Mouse (Mus musculus): ENCODE measurements around the gene Six4. TPM values are rescaled to one million over a fixed set of nuclear protein-coding genes. Genes with fewer than 3 reads are reported as not detected.
"Not testable (repeated sequence)": the region's sequence is repeated elsewhere in the genome, so short reads cannot be mapped to it uniquely, and the experiment has no call there.

Gene Six4
- polyA plus RNA-seq, 1 experiment = 0.01 TPM

DNA sequence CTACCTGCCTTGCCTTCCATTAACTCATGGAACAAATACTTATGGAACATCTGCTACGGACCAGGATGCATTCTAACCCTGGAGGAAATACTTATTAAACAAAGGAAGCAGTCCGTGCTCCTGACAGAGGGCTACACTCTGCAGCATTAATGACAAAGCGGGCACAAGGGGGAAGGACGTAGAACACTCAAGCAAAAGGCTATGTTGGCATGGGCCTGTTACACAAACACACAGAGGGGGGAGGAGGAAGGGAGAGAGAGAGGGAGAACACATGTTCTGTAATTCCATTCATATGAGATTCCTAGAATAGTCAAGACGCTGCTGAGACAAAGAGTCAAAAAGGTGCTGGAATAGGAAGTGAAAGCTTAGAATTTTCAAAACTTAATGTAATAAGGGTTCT lies 24.8 kb downstream of the Six4 start:
- TF ChIP-seq POLR2A (IDR thresholded peaks at IDR 0.05; ENCODE audit: low read depth, low read length) (no peak), CTCF (IDR thresholded peaks at IDR 0.05; ENCODE audit: extremely low read depth, insufficient read depth, insufficient read length, insufficient replicate concordance) (no peak)
- H3K27me3 ChIP-seq (ENCODE audit: control insufficient read depth, insufficient read depth, low read length) = no peaks in the 10 kb centered on the region
- 55% methylated on average over 5 of the region's 5 CpGs for WGBS
- DNase-seq (ENCODE audit: low read depth in 1 of 2, low spot score in 2 of 2) = no peak
- no peak overlapping the region for H3K4me3 ChIP-seq (ENCODE audit: extremely low read depth, insufficient read depth, insufficient read length)
- no peaks in the 10 kb centered on the region for H3K36me3 ChIP-seq (ENCODE audit: control insufficient read depth, insufficient read depth, low read length)
- H3K27ac ChIP-seq (ENCODE audit: insufficient read depth, low read length) = no peak overlapping the region
- no peaks in the 10 kb centered on the region for H3K4me1 ChIP-seq (ENCODE audit: control insufficient read depth, insufficient read depth, insufficient read length)

DNA sequence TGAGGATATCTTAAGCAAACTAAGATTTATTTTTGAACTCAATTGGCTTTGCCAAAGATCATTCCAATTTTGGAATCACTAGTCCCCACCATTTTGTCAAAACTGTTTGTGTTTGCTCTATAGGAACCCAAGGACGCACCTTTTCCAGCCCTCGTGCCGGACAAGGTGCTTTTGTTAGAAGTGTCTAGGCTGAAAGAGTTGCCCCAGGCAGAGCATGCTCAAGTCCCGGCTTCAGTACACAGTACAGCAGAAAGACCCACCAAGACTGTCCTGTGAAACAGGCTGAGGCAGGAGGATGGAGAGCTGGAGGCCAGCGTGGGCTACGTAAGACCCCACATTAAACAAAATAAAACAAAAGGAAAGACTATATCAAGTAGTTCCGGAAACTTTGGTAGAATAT lies 26.2 kb downstream of the Six4 start:
- WGBS = 94% methylated on average over 7 of the region's 7 CpGs
- H3K4me3 ChIP-seq (ENCODE audit: extremely low read depth, insufficient read depth, insufficient read length) = no peak overlapping the region
- TF ChIP-seq CTCF (IDR thresholded peaks at IDR 0.05; ENCODE audit: extremely low read depth, insufficient read depth, insufficient read length, insufficient replicate concordance) (no peak), POLR2A (IDR thresholded peaks at IDR 0.05; ENCODE audit: low read depth, low read length) (no peak)

DNA sequence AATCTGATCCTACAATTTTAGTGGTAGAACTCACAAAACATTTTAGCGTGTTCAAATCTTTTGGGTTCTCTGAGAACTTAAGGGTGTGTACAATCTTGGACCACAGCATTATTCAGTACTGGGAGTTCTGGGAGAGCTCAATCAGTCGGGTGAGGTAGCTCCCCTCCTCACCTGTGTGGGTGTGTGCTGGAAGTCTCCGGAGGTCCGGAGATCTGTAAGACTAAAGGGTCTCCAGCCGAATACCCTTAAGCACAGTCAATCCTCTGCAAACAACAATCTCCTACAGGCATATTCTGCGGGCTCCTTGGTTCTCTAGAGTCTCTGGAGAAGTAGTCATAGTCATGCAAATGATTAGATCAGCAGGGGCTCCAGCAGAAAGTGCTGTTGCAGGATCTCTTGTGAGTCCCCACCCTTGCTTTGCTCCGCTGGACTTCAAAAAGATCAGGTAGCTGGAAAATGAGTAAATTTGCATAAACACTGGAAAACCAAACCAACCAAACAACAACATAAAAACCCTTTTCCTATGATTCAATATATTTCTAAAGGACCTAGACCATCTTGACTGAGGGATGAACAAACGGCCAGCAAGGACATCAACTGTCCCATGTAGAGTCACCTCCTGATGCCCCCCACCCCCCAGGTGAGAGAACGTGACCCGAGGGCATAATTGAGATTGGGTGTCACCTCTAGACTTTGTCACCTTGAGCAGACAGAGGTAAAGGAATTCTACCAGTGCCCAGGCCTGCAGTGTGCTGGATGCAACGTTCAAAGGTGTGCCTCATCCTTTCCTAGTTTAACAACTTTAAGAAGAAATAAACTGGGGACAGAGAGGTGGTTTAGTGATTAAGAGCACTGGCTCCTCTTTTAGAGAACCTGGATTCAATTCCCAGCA lies 27.3 kb downstream of the Six4 start:
- H3K27me3 ChIP-seq (ENCODE audit: control insufficient read depth, insufficient read depth, low read length) = no peaks in the 10 kb centered on the region
- no peak for DNase-seq (ENCODE audit: low read depth in 1 of 2, low spot score in 2 of 2)
- no peaks in the 10 kb centered on the region for H3K36me3 ChIP-seq (ENCODE audit: control insufficient read depth, insufficient read depth, low read length)
- no peak overlapping the region for H3K27ac ChIP-seq (ENCODE audit: insufficient read depth, low read length)
- H3K4me3 ChIP-seq (ENCODE audit: extremely low read depth, insufficient read depth, insufficient read length) = no peak overlapping the region
- WGBS = 72% methylated on average over 11 of the region's 11 CpGs
- TF ChIP-seq CTCF (IDR thresholded peaks at IDR 0.05; ENCODE audit: extremely low read depth, insufficient read depth, insufficient read length, insufficient replicate concordance) (no peak), POLR2A (IDR thresholded peaks at IDR 0.05; ENCODE audit: low read depth, low read length) (no peak)
- H3K4me1 ChIP-seq (ENCODE audit: control insufficient read depth, insufficient read depth, insufficient read length) = no peaks in the 10 kb centered on the region

More for the DNA sequence above, 26.2 kb downstream of the Six4 start:
- H3K4me1 ChIP-seq (ENCODE audit: control insufficient read depth, insufficient read depth, insufficient read length) = no peaks in the 10 kb centered on the region
- H3K27me3 ChIP-seq (ENCODE audit: control insufficient read depth, insufficient read depth, low read length) = no peaks in the 10 kb centered on the region
- no peak overlapping the region for H3K27ac ChIP-seq (ENCODE audit: insufficient read depth, low read length)
- H3K36me3 ChIP-seq (ENCODE audit: control insufficient read depth, insufficient read depth, low read length) = no peaks in the 10 kb centered on the region
- no peak for DNase-seq (ENCODE audit: low read depth in 1 of 2, low spot score in 2 of 2)

DNA sequence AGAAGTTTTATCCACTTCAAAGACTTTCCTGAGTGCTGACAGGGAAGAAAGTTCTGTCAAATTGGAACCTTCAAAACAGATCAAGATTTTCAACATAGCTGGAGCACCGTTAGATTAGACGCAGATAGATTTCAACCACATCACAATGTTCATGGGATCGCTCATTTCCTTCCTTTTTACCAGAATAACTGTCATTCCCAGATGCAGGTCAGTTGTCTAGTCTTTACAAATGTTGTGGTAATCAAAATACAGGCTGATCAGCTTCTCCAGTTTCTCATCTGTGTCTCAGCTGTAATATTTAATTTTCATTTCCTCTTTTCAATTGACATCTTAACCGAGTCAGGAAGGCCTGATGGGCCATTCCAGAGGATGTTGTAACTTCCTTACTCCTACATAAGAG lies 29.5 kb downstream of the Six4 start:
- no peaks in the 10 kb centered on the region for H3K27me3 ChIP-seq (ENCODE audit: control insufficient read depth, insufficient read depth, low read length)
- 36% methylated on average over 4 of the region's 4 CpGs for WGBS
- H3K4me1 ChIP-seq (ENCODE audit: control insufficient read depth, insufficient read depth, insufficient read length) = no peaks in the 10 kb centered on the region
- H3K36me3 ChIP-seq (ENCODE audit: control insufficient read depth, insufficient read depth, low read length) = no peaks in the 10 kb centered on the region
- no peak for TF ChIP-seq CTCF (IDR thresholded peaks at IDR 0.05; ENCODE audit: extremely low read depth, insufficient read depth, insufficient read length, insufficient replicate concordance)
- TF ChIP-seq POLR2A (IDR thresholded peaks at IDR 0.05; ENCODE audit: low read depth, low read length) = no peak
- no peak for DNase-seq (ENCODE audit: low read depth in 1 of 2, low spot score in 2 of 2)
- H3K27ac ChIP-seq (ENCODE audit: insufficient read depth, low read length) = no peak overlapping the region
- no peak overlapping the region for H3K4me3 ChIP-seq (ENCODE audit: extremely low read depth, insufficient read depth, insufficient read length)

DNA sequence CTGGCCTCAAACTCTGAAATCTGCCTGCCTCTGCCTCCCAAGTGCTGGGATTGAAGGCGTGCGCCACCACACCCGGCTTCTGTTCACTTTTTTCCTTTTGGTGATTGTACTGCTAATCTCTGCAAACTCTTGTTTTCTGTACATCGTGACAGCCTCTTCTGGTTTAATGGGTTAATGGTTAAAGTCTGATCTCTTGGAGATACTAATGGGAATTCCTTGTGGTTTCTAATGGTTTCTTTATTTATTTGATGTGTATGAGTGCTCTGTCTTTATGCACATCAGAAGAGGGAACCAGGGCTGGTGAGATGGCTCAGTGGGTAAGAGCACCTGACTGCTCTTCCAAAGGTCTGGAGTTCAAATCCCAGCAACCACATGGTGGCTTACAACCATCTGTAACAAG lies 31.4 kb downstream of the Six4 start:
- WGBS = 91% methylated on average over 4 of the region's 4 CpGs
- not testable (repeated sequence) for H3K27me3 ChIP-seq (ENCODE audit: control insufficient read depth, insufficient read depth, low read length); H3K27ac ChIP-seq (ENCODE audit: insufficient read depth, low read length); H3K36me3 ChIP-seq (ENCODE audit: control insufficient read depth, insufficient read depth, low read length); H3K4me3 ChIP-seq (ENCODE audit: extremely low read depth, insufficient read depth, insufficient read length); H3K4me1 ChIP-seq (ENCODE audit: control insufficient read depth, insufficient read depth, insufficient read length); DNase-seq (ENCODE audit: low read depth in 1 of 2, low spot score in 2 of 2)

DNA sequence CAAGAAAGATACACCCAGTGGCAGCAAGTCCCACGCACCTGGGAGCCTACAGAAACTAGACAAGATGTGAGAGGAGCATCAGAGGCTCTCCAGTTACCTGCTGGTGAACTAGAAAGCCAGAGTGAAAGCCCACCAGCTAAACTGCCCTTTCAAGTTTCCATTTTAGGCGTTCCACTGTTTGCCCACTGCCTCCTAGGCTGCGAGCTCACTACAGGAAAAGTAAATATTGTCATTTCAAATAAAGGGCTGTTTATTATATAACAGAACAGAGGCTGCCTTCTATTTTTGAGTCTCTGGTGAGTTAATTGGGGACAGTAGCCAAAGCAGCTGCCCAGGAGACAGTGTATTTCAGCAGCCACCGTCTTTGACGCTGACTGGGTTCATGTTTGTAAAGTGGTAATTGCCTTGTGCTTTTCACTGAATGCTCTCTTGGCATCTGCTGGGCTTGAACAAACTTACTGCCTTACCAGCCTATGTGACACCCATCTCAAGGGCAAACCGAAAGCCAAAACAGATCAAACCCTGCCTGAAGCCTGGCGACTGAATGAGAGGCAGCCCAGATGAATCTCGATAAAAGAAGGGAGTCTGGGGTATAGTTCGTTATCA lies 52.3 kb downstream of the Six4 start:
- no peak for TF ChIP-seq CTCF (IDR thresholded peaks at IDR 0.05; ENCODE audit: extremely low read depth, insufficient read depth, insufficient read length, insufficient replicate concordance)
- TF ChIP-seq POLR2A (IDR thresholded peaks at IDR 0.05; ENCODE audit: low read depth, low read length) = no peak
- Histone ChIP-seq H3K4me1 (ENCODE audit: control insufficient read depth, insufficient read depth, insufficient read length) (no peaks in the 10 kb centered on the region), H3K27ac (ENCODE audit: insufficient read depth, low read length) (no peak overlapping the region), H3K4me3 (ENCODE audit: extremely low read depth, insufficient read depth, insufficient read length) (no peak overlapping the region), H3K27me3 (ENCODE audit: control insufficient read depth, insufficient read depth, low read length) (no peaks in the 10 kb centered on the region), H3K36me3 (ENCODE audit: control insufficient read depth, insufficient read depth, low read length) (no peaks in the 10 kb centered on the region)
- no peak for DNase-seq (ENCODE audit: low read depth in 1 of 2, low spot score in 2 of 2)
- WGBS = 73% methylated on average over 9 of the region's 9 CpGs

DNA sequence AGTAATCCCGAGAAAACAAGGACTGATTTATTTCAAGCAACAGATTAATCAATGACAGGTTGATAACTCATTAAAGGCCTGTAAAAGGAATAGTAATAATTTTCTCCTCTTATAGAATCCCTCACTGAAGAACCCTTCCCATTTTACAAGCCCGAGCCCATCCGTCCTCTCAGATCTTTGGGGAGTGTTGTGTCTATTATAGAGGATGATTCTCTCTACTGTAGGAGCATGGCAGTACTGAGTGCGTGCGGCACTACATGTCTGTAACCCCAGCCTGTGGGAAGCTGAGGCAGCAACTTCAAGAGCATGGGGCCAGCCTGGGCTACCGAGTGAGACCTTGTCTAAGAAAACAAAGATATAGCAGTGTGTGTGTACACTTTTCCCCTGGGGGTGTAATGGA lies 55.8 kb downstream of the Six4 start:
- 86% methylated on average over 6 of the region's 6 CpGs for WGBS
- no peak for TF ChIP-seq POLR2A (IDR thresholded peaks at IDR 0.05; ENCODE audit: low read depth, low read length)
- TF ChIP-seq CTCF (IDR thresholded peaks at IDR 0.05; ENCODE audit: extremely low read depth, insufficient read depth, insufficient read length, insufficient replicate concordance) = no peak
- peaks cover 7% of the 10 kb centered on the region for H3K27me3 ChIP-seq (ENCODE audit: control insufficient read depth, insufficient read depth, low read length)
- no peak for DNase-seq (ENCODE audit: low read depth in 1 of 2, low spot score in 2 of 2)
- H3K36me3 ChIP-seq (ENCODE audit: control insufficient read depth, insufficient read depth, low read length) = no peaks in the 10 kb centered on the region
- H3K27ac ChIP-seq (ENCODE audit: insufficient read depth, low read length) = no peak overlapping the region
- H3K4me3 ChIP-seq (ENCODE audit: extremely low read depth, insufficient read depth, insufficient read length) = no peak overlapping the region
- peaks cover 4% of the 10 kb centered on the region; the same call in 1 of the 2 replicates for H3K4me1 ChIP-seq (ENCODE audit: control insufficient read depth, insufficient read depth, insufficient read length)

All from spleen, adult 2 months (tissue).